19 mouse cellular contexts compared by ENCODE assay signal in the genomic region with DNA sequence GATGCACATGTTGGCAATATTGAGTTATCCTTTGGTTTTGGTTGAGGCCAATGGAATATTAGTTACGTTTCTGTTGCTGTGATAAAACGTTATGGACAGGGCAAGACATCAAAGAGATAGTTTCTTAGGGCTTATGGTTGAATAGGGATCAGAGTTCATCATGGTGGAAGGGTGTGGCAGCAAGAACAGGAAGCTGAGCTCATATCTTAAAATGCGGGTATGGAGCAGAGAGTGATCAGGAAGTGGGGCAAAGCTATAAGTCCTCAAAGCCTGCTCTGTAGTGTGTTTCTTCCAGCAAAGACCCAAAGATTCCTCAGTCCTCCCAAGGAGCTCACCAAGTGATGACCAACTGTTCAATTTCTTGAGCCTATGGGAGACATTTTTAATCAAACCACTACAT.
"Had no signal": no experiment of that assay in that cellular context is flagged by ENCODE, and none has a peak within 500 bp of the region (broad histone marks: within the 10 kb centered on the region; RNA-seq: fewer than 3 reads in every experiment).

No protein-coding gene starts in this region.

- H3K36me3 ChIP-seq: midbrain, embryonic 10.5 days; midbrain, embryonic 12.5 days; neural tube, embryonic 13.5 days; stomach, embryonic 15.5 days had no signal

- H3K27me3 ChIP-seq: midbrain, embryonic 12.5 days; neural tube, embryonic 13.5 days; stomach, embryonic 15.5 days had no signal

- H3K27ac ChIP-seq: midbrain, embryonic 10.5 days; midbrain, embryonic 12.5 days; neural tube, embryonic 13.5 days; stomach, embryonic 15.5 days; stomach, postnatal 0 days had no signal

- H3K4me1 ChIP-seq: midbrain, embryonic 12.5 days; neural tube, embryonic 13.5 days; stomach, embryonic 15.5 days had no signal

- H3K4me3 ChIP-seq: midbrain, embryonic 10.5 days; midbrain, embryonic 12.5 days; myocyte; neural tube, embryonic 13.5 days; stomach, embryonic 15.5 days had no signal

- H3K9me3 ChIP-seq: midbrain, embryonic 10.5 days; midbrain, embryonic 12.5 days; neural tube, embryonic 13.5 days; stomach, embryonic 15.5 days had no signal

- H3K9ac ChIP-seq: lung, embryonic 14.5 days; midbrain, embryonic 12.5 days; neural tube, embryonic 13.5 days; stomach, embryonic 15.5 days had no signal

- H3K4me2 ChIP-seq: lung, embryonic 14.5 days; midbrain, embryonic 12.5 days; neural tube, embryonic 13.5 days; stomach, embryonic 15.5 days had no signal

- ATAC-seq: midbrain, embryonic 16.5 days had no signal

- DNase-seq: lung, adult 18-20 months; lung, embryonic 14.5 days; lung, postnatal 10 days; lung, postnatal 4 days; midbrain, embryonic 14.5 days; retina, postnatal 1 day; right cerebral cortex, adult 18-20 months; right cerebral cortex, postnatal 25 days; right cerebral cortex, postnatal 4 days; thymus, adult 2 months; thymus, postnatal 25 days; thymus, postnatal 4 days had no signal
